Mouse (Mus musculus): Measurements from ENCODE around the gene Gphn. TPM values are rescaled to one million over a fixed set of nuclear protein-coding genes. Genes with fewer than 3 reads are reported as not detected.
"Not testable (repeated sequence)": the region's sequence is repeated elsewhere in the genome, so short reads cannot be mapped to it uniquely, and the experiment has no call there.

Gene Gphn
- total RNA-seq, 2 experiments from 2014 or later: 22.4 to 23.9 TPM

- no peak for DNase-seq (ENCODE audit: low spot score)
- intact Hi-C loops (cut with DNase I): no loop called here
These were observed 88.9 kb downstream of the Gphn start for GRCm38 (mm10) chr12:78315106-78315505.

- intact Hi-C loops (cut with DNase I): no loop called here
These were observed 101.8 kb downstream of the Gphn start for GRCm38 (mm10) chr12:78327946-78328345.

GRCm38 (mm10) chr12:78332107-78332506 lies 105.9 kb downstream of the Gphn start:
- no peak for DNase-seq (ENCODE audit: low spot score)
- intact Hi-C loops (cut with DNase I): no loop called here

More at GRCm38 (mm10) chr12:78327946-78328345, 101.8 kb downstream of the Gphn start:
- DNase-seq (ENCODE audit: low spot score): no peak

- no peak for DNase-seq (ENCODE audit: low spot score)
- intact Hi-C loops (cut with DNase I): no loop called here
These were observed 130.3 kb downstream of the Gphn start for GRCm38 (mm10) chr12:78356472-78356871.

GRCm38 (mm10) chr12:78389267-78389666 lies 163.1 kb downstream of the Gphn start:
- intact Hi-C loops (cut with DNase I): no loop called here

DNA sequence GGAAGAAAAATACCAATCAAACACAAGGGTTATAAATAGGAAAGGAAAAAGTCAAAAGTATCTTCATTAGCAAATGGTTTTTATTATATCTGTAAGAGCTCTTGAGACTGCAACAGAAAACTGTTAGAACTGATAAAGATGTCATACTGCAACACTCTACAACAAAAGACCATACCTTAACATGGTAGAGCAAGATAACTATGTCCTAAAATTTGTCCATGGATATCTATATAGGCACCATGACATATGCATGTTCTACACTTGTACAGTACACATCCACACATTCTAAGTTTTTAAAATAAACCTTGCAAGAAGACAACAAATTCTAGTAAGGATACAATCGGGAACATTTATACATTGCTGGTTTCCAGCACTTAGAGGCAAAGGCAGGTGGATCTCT lies 169.1 kb downstream of the Gphn start:
- intact Hi-C loops (cut with DNase I): no loop called here
- DNase-seq (ENCODE audit: low spot score): no peak

More at GRCm38 (mm10) chr12:78389267-78389666, 163.1 kb downstream of the Gphn start:
- no peak for DNase-seq (ENCODE audit: low spot score)

- DNase-seq (ENCODE audit: low spot score); intact Hi-C loops (cut with DNase I): not testable (repeated sequence)
These were observed 181.3 kb downstream of the Gphn start for GRCm38 (mm10) chr12:78407518-78407917.

GRCm38 (mm10) chr12:78522176-78522575 lies 296.0 kb downstream of the Gphn start:
- intact Hi-C loops (cut with DNase I): no loop called here
- no peak for DNase-seq (ENCODE audit: low spot score)

GRCm38 (mm10) chr12:78522804-78523394 lies 296.7 kb downstream of the Gphn start:
- intact Hi-C loops (cut with DNase I): no loop called here

DNA sequence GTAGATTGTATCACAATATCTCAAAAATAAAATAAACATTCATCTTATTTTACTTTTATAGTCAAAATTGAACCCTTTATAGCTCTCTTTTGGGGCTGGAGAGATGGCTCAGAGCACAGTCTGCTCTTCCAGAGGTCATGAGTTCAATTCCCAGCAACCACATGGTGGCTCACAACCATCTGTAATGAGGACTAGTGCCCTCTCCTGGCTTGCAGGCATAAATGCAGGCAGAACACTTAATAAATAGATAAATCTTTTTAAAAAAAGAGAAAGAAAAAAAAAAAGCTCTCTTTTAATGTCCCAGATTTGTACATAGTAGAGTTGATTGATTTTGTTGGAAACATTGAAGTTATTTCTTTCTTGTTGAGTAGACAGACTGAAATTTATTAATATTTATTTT lies 311.4 kb downstream of the Gphn start:
- intact Hi-C loops (cut with DNase I); DNase-seq (ENCODE audit: low spot score): not testable (repeated sequence)

More at GRCm38 (mm10) chr12:78522804-78523394, 296.7 kb downstream of the Gphn start:
- DNase-seq (ENCODE audit: low spot score): no peak

DNA sequence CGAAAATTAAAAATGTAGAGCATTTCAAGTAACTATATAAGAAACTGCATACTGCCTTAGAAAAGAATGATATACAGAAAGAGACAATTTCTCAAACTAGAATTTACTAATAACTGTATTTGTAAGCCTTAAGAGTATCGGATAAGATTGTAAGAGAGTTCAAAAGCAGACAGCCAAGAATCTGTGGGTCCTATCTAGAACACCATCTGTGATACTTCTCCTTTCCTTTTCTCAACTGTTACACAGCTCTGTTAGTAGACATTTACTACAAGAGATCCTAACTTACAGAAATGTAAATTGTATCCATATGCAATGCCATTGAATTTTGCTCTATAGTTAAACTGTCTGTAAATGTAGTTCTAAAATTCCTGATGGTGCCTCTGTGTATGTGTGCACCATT lies 324.7 kb downstream of the Gphn start:
- no peak for DNase-seq (ENCODE audit: low spot score)
- intact Hi-C loops (cut with DNase I): no loop called here

DNA sequence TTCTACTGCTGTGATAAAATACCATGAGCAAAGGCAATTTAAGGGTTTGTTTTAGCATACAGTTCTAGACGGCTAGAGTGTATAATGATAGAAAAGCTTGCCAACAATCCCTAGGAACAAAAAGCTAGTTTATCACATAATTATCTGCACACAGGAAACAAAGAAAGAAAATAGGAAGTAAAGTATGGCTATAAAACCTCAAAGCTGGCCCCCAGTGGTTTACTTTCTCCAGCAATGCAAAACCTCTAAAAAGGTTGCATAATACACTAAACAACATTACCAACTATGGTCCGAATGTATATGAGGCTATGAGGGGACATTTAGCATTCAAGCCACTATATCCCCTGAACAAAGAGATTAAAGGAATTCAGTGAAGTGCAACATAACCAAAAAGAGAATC lies 405.6 kb downstream of the Gphn start:
- intact Hi-C loops (cut with DNase I): no loop called here
- no peak for DNase-seq (ENCODE audit: low spot score)

GRCm38 (mm10) chr12:78639466-78639865 lies 413.3 kb downstream of the Gphn start:
- intact Hi-C loops (cut with DNase I): no loop called here
- DNase-seq (ENCODE audit: low spot score): no peak

DNA sequence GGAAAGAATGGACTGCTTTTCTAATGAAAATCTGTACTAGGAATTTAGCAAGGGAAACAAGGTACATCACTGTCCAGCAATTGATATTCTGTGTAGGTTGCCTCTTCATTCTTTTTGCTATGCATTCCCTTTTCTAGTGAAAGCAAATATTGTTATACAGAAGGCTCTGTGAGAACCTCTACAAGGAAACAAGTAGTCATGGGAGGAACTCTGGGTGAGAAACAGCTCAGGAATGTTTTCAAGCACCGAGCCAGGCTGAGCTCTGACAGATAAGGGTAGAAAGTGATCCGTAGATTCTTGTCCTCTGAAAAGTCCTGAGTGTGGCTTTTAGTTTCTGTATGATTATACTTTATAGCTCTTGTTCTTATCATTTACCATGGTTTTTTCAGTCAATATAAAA lies 413.9 kb downstream of the Gphn start:
- intact Hi-C loops (cut with DNase I): no loop called here
- DNase-seq (ENCODE audit: low spot score): no peak

- intact Hi-C loops (cut with DNase I): no loop called here
- no peak for DNase-seq (ENCODE audit: low spot score)
These were observed 415.0 kb downstream of the Gphn start for GRCm38 (mm10) chr12:78641220-78641619.

DNA sequence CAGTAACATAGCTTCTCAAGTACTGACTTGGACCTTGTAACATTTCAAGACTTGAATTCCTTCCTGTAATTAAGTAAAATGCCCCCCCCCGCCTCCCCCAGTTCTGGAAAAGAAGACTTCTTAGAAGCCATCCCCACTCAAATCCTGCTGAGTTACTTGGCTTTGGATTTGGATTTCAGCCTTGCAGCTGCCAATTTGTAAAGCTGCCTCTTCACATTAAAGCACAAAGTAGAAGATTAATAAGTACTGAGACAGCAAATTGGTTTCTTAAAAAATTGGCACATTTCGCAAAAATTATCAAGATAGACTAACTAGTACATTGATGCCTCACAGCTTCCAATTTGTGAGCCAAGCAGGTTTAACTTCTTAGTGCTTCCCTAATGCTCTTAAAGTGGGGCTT lies 417.5 kb downstream of the Gphn start:
- intact Hi-C loops (cut with DNase I): no loop called here
- DNase-seq (ENCODE audit: low spot score): no peak

DNA sequence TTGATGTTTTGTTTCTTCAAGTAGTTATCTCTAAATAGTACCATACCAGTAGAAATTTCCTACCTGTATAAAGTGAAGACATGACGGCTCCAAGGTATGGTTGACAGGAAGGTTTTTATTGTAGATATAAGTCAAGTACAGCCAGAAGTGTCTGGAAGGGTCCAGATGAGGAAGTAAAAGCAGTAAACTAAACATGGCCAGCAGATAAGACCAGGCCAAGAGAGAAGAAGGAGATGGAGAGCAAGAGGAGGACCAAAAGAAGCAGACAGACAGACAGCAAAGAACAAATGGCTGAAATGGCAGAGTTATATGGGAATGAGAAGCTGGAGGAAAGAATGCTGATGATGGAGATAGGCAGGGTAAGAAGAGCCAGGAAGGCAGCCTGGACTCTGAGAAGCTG lies 419.1 kb downstream of the Gphn start:
- DNase-seq (ENCODE audit: low spot score): no peak
- intact Hi-C loops (cut with DNase I): no loop called here

DNA sequence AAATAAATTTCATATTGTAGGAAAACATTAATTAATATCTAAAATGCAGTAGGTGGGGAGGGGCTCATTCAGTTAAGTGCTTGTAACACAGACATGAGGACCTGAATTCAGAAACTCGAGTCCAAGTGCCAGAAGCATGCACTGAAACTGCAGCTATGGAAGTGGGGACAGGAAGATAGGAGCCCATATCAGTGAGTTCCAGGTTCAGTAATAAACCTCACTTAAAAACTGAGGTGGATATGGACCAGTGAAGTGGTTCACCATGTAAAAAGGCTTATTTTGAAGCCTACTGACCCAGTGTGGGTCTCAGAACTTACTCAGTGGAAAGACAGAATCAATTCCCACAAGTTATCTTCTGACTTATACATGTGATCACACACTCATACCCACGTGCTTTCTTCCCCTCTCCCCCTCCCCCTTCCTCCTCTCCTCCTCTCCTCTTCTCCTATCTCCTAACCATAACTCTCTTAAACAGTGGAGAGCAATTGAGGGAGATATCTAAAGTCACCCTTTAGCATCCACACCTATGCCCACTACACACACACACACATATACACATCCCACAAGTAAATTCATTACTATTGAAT lies 433.6 kb downstream of the Gphn start:
- DNase-seq (ENCODE audit: low spot score): no peak
- intact Hi-C loops (cut with DNase I): no loop called here

- intact Hi-C loops (cut with DNase I): no loop called here
These were observed 452.1 kb downstream of the Gphn start for GRCm38 (mm10) chr12:78678101-78678806.

DNA sequence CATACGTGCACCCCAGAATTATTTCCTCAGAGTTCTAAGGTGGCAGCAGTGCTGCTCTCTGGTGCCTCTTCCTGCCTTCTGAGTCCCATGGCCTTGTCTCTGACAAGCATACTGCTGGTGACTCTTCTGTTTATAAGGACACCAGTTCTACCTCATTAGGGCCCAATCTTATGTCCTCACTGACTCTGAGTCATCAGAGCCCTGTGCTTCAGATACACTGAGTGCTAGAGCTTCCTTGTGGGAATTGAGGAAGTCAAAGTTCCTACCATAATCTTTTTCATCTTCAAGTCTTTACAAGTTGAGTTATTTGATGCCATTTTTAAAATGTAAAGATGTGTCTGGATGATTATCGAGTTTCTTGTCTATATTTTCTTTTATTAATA lies 452.6 kb downstream of the Gphn start:
- intact Hi-C loops (cut with DNase I): no loop called here
- DNase-seq (ENCODE audit: low spot score): no peak

More at GRCm38 (mm10) chr12:78678101-78678806, 452.1 kb downstream of the Gphn start:
- DNase-seq (ENCODE audit: low spot score): no peak

DNA sequence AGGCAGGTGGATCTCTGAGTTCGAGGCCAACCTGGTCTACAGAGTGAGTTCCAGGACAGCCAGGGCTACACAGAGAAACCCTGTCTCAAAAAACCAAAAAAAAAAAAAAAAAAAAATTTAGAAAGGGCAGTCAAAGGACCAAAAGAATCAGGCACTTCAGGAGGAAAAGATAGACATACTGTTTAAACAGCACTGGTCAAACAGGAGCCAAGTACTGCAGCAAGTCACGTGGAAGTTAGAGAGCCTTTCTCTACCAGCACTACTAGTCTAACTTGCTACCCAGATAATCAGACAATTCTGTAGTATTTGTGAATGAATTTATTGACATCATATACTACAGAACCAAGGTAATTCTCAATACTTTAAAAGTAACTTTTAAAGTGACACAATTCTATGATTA lies 454.9 kb downstream of the Gphn start:
- DNase-seq (ENCODE audit: low spot score): no peak
- intact Hi-C loops (cut with DNase I): no loop called here

Data from heart, postnatal 25 days (tissue).